Mouse (Mus musculus) small intestine, adult 2 months (tissue): ENCODE data around the gene Fads1.

ENCODE experiments used
- CTCF ChIP-seq: fragments of 200-500 bp; IDR thresholded peaks from 2 replicates; pipeline ENCODE4 v1.5.1; 2012; ENCODE audit warnings: low read depth, mild to moderate bottlenecking, control low read depth, inconsistent platforms, low read length, moderate library complexity, mixed read lengths; ENCODE audit not compliant: insufficient replicate concordance, insufficient read length; ENCODE audit errors: extremely low read depth
- POLR2A ChIP-seq: fragments of 200-500 bp; IDR thresholded peaks from 2 replicates; pipeline ENCODE4 v1.6.1; 2012; ENCODE audit warnings: low read depth, mild to moderate bottlenecking, control low read depth, inconsistent platforms, low read length, moderate library complexity

DNA sequence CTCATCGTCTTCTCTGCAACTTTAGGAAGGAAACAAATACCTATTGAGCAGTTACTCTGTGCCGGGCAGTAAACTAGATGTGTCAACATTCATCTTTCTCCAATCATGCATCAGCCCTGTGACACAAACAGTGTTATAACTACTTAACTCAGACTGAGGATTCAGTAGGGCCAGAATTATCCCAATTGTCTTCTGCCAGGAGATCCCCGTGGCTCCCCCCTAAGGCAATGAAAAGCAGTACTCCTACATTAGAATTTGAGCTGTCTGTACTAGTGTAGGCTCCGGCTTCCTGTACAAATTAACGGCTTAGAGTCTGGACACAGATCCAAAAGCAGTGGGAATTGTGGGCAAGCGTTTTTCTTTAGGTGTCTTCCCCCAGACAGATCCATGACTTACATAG lies 22.4 kb downstream of the Fads1 start:
- TF ChIP-seq CTCF (no peak), POLR2A (no peak)
